10 mouse cellular contexts compared by ENCODE assay signal in genomic region chr5:103756231-103756714, GRCm38 (mm10).
A peak's percentile ranks its signal among the peaks of the same experiment; 100 is the strongest.
DNase-seq lines count a peak whose midpoint lies in the region; ATAC-seq lines count a peak whose summit lies in the region.
"Had no signal": no experiment of that assay in that cellular context is flagged by ENCODE, and none has a peak within 500 bp of the region (broad histone marks: within the 10 kb centered on the region; RNA-seq: fewer than 3 reads in every experiment).

No protein-coding gene starts in this region.

- peak overlapping the region; percentile 22; the same call in 1 of the 2 replicates for H3K9ac ChIP-seq in heart, embryonic 11.5 days (ENCODE audit: low read depth, low read length)
- H3K9ac ChIP-seq: lung, embryonic 15.5 days had no signal

- no peaks in the 10 kb centered on the region for H3K36me3 ChIP-seq in heart, embryonic 11.5 days (ENCODE audit: control insufficient read depth, insufficient read depth, low read length)
- peaks cover 22% of the 10 kb centered on the region for H3K36me3 ChIP-seq in megakaryocyte, embryonic 14.5 days (replicated peaks; ENCODE audit: low read length)
- H3K36me3 ChIP-seq: lung, embryonic 15.5 days had no signal

- no peak for DNase-seq in heart, postnatal 4 days
- peak; percentile 58 for DNase-seq in CD4-positive helper T cell, adult 2 months (ENCODE audit: low read depth, low spot score)
- DNase-seq in left cerebral cortex, postnatal 25 days (ENCODE audit: low spot score in 2 of 2) = no peak
- no peak for DNase-seq in ovary, adult 18-20 months (ENCODE audit: low spot score)
- DNase-seq in adipocyte (ENCODE audit: low spot score) = no peak

- no peak for ATAC-seq in heart, embryonic 11.5 days (replicated peaks; ENCODE audit: insufficient number of reproducible peaks, low FRiP score, low TSS enrichment)
- ATAC-seq in inflammation-experienced regulatory T-cells, adult 6 months = peak; percentile 8
- ATAC-seq: forebrain, embryonic 14.5 days had no signal

- intact Hi-C loops in left cerebral cortex, postnatal 25 days (cut with DNase I) = no loop called here

- peak overlapping the region; percentile 82; the same call in 1 of the 2 replicates for H3K4me3 ChIP-seq in heart, embryonic 11.5 days (ENCODE audit: low read depth, low read length)
- peak overlapping the region; percentile 72 for H3K4me3 ChIP-seq in megakaryocyte, embryonic 14.5 days (replicated peaks)
- H3K4me3 ChIP-seq: lung, embryonic 15.5 days had no signal

- peak overlapping the region; percentile 79 for H3K4me2 ChIP-seq in heart, embryonic 11.5 days
- H3K4me2 ChIP-seq: lung, embryonic 15.5 days had no signal

- H3K9me3 ChIP-seq in heart, embryonic 11.5 days (replicated peaks; ENCODE audit: control insufficient read depth, low read length) = no peaks in the 10 kb centered on the region; the same call in 1 of the 2 replicates
- no peaks in the 10 kb centered on the region for H3K9me3 ChIP-seq in megakaryocyte, embryonic 14.5 days
- H3K9me3 ChIP-seq: lung, embryonic 15.5 days had no signal

- H3K27me3 ChIP-seq in heart, embryonic 11.5 days (ENCODE audit: control insufficient read depth, insufficient read depth, low read length) = peaks cover 7% of the 10 kb centered on the region; the same call in 1 of the 2 replicates
- H3K27me3 ChIP-seq in megakaryocyte, embryonic 14.5 days (replicated peaks) = no peaks in the 10 kb centered on the region
- H3K27me3 ChIP-seq: lung, embryonic 15.5 days had no signal

- H3K27ac ChIP-seq in heart, embryonic 11.5 days (ENCODE audit: low read depth, low read length) = 0 out of 2 replicates have a peak overlapping the region, but pooled peaks have one; percentile 15
- H3K27ac ChIP-seq: lung, embryonic 15.5 days had no signal

- 49% methylated on average over 6 of the region's 6 CpGs for whole genome bisulfite sequencing in heart, embryonic 11.5 days (ENCODE audit: insufficient replicate concordance)

- peaks cover 20% of the 10 kb centered on the region for H3K4me1 ChIP-seq in heart, embryonic 11.5 days (ENCODE audit: control insufficient read depth, insufficient read depth, low read length)
- peaks cover 71% of the 10 kb centered on the region for H3K4me1 ChIP-seq in megakaryocyte, embryonic 14.5 days
